Mouse (Mus musculus) neural tube, embryonic 13.5 days (tissue): ENCODE measurements around the gene Tpk1. TPM values are rescaled to one million over a fixed set of nuclear protein-coding genes. Genes with fewer than 3 reads are reported as not detected.

Experiments
- ATAC-seq: fragments of 200-750 bp; cut with Nextera tagmentation; 2 replicates; pipeline ENCODE4 v1.8.0; 2017; ENCODE audit warnings: low read depth, mild to moderate bottlenecking, moderate TSS enrichment, moderate library complexity
- H3K27ac ChIP-seq: fragments of 300-500 bp; sonication (generic); replicated peaks from 2 replicates; pipeline ENCODE4 v1.5.1; 2015; ENCODE audit warnings: moderate library complexity, mild to moderate bottlenecking, inconsistent platforms
- H3K27me3 ChIP-seq: fragments of 300-500 bp; sonication (generic); 2 replicates; pipeline ENCODE4 v1.6.1; 2015; ENCODE audit warnings: mild to moderate bottlenecking, inconsistent platforms
- H3K36me3 ChIP-seq: fragments of 300-500 bp; sonication (generic); 2 replicates; pipeline ENCODE4 v1.6.1; 2015; ENCODE audit warnings: mild to moderate bottlenecking, inconsistent platforms
- H3K4me1 ChIP-seq: fragments of 300-500 bp; sonication (generic); replicated peaks from 2 replicates; pipeline ENCODE4 v1.6.1; 2015; ENCODE audit warnings: inconsistent platforms
- H3K4me2 ChIP-seq: fragments of 300-500 bp; sonication (generic); 2 replicates; pipeline ENCODE4 v1.6.1; 2015; ENCODE audit warnings: inconsistent platforms, mild to moderate bottlenecking, moderate library complexity
- H3K4me3 ChIP-seq: fragments of 300-500 bp; sonication (generic); 2 replicates; pipeline ENCODE4 v1.5.1; 2015; ENCODE audit warnings: mild to moderate bottlenecking, inconsistent platforms
- H3K9ac ChIP-seq: fragments of 300-500 bp; sonication (generic); 2 replicates; pipeline ENCODE4 v1.6.1; 2015; ENCODE audit warnings: moderate library complexity, mild to moderate bottlenecking, inconsistent platforms
- H3K9me3 ChIP-seq: fragments of 300-500 bp; sonication (generic); 2 replicates; pipeline ENCODE4 v1.6.1; 2016; ENCODE audit warnings: inconsistent platforms
- WGBS: fragments of 180-500 bp; shearing (Covaris S2); methylation state at CpG from one replicate; pipeline ENCODE4 v1.1.7; 2015; 5-methylcytosine and 5-hydroxymethylcytosine counted together
- polyA plus RNA-seq: library from polyadenylated mRNA; unstranded; fragments of >200 nt; fragmentation: Nextera tagmentation; extraction: Ambion mirVana; gene quantifications from 2 replicates; pipeline ENCODE4 v1.2.1, GENCODE M21; 2015

Tpk1 gene
- polyA plus RNA-seq, 1 experiment from 2014 or later: 6.1 TPM

DNA sequence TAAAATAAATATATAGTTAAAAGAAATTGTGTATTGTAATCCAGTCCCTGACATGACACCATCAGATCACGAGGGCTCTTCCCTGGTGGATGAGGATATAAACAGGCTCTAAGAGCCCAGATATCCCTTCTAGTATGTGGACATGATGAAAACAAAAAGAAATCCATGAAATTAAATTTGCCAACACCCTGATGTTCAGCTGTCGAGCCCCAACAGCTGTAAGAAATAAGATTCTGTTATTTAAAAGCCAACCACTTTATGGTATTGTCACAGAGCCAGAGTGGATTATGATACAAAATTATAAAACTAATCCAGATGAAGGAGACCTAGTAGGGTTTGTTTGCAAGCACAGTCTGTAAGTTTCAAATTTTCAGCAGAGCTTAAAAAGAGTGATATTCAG, 207.0 kb downstream of the Tpk1 start:
- Histone ChIP-seq H3K9ac (no peak overlapping the region), H3K27me3 (no peaks in the 10 kb centered on the region), H3K4me3 (no peak overlapping the region), H3K4me1 (peaks cover 3% of the 10 kb centered on the region; the same call in 1 of the 2 replicates), H3K27ac (no peak overlapping the region), H3K4me2 (no peak overlapping the region), H3K36me3 (no peaks in the 10 kb centered on the region), H3K9me3 (no peaks in the 10 kb centered on the region)
- no peak for ATAC-seq
- WGBS: 81% methylated on average over 2 of the region's 2 CpGs

DNA sequence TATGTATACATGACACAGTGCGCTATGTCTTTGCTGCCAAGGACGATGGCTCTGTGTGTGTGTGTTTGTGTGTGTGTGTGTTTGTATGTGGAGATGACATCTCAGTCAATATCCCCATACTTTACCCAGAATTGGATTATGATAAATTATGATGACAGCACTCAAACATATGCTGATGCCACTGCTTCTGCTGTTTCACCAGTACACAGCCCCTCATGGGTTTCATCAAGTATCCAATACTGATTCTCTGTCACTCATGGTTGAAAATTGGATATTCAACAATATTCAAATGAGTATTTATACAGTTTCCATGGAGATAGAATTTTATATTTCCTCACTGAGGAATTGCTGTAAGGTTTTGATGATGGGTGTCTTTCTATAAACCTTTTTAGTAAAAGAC, 208.1 kb downstream of the Tpk1 start:
- ATAC-seq: no peak
- WGBS: 92% methylated on average over 2 of the region's 2 CpGs
- no peak overlapping the region for H3K4me2 ChIP-seq
- no peak overlapping the region for H3K9ac ChIP-seq
- no peaks in the 10 kb centered on the region for H3K36me3 ChIP-seq
- no peaks in the 10 kb centered on the region for H3K27me3 ChIP-seq
- no peak overlapping the region for H3K27ac ChIP-seq
- no peak overlapping the region for H3K4me3 ChIP-seq
- no peaks in the 10 kb centered on the region; the same call in 1 of the 2 replicates for H3K4me1 ChIP-seq
- H3K9me3 ChIP-seq: no peaks in the 10 kb centered on the region

DNA sequence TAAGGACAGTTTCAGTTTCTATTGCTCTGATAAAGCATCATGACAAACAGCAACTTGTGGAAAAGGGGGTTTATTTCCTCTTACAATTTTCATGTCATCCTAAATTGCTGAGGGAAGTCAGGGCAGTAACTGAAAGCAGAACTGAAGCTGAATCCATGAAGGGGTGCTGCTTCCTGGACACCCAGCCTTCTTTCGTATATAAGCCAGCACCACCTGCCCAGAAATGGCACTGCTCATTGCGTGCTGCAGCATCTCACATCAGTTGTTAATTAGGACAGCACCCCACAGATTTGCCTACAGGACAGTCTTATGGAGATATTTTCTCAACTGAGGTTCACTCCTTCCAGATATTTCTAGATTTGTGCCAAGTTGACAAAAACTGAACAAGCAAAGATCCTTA, 216.6 kb downstream of the Tpk1 start:
- Histone ChIP-seq H3K9ac (no peak overlapping the region), H3K36me3 (no peaks in the 10 kb centered on the region), H3K27me3 (no peaks in the 10 kb centered on the region), H3K27ac (no peak overlapping the region), H3K4me2 (no peak overlapping the region), H3K4me3 (no peak overlapping the region), H3K4me1 (no peaks in the 10 kb centered on the region), H3K9me3 (no peaks in the 10 kb centered on the region)
- ATAC-seq: no peak
- WGBS: 78% methylated on average over 2 of the region's 2 CpGs

DNA sequence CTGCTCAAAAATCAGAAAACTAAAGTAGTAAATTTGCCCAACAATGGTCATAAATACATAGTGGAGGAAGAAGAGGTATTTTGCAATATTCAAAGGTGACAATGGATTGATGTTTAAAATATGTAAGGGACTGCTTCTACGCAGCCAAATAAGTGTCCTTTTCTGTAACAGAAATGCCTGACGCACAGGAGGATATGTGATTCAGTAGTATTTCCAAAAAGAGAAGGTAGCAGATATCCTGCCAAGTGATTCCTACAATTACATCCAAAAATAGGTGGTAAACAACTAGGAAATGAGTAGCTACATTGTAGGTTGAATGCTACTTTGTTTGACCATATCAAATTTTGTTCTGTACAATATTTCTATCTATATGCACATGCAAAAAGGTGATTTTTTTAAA, 220.2 kb downstream of the Tpk1 start:
- H3K4me3 ChIP-seq: no peak overlapping the region
- no peak overlapping the region for H3K4me2 ChIP-seq
- H3K36me3 ChIP-seq: no peaks in the 10 kb centered on the region
- no peak overlapping the region for H3K27ac ChIP-seq
- H3K4me1 ChIP-seq: no peaks in the 10 kb centered on the region
- H3K9me3 ChIP-seq: no peaks in the 10 kb centered on the region
- H3K27me3 ChIP-seq: no peaks in the 10 kb centered on the region
- WGBS: 90% methylated on average over 2 of the region's 2 CpGs
- no peak for ATAC-seq
- no peak overlapping the region for H3K9ac ChIP-seq

DNA sequence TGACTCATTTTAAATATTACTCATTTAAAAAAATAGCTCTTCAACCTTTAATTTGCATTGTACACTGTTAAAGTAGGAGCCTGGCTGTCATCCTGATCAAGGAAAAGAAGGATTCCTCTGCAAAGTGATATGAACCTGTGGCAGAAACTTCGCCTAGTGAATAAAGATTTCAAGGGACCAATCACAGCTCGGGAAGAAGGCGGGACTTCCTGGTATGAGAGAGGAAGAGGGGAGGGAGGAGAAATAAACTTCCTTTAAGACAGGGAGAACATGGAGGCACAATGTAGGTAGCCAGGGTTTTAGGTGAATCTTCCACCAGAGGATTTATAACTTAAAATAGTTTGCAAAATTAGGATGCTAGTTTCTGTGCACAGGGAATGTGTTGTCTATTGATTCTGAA, 223.9 kb downstream of the Tpk1 start:
- Histone ChIP-seq H3K27ac (no peak overlapping the region), H3K27me3 (no peaks in the 10 kb centered on the region), H3K36me3 (no peaks in the 10 kb centered on the region), H3K4me2 (no peak overlapping the region), H3K9ac (no peak overlapping the region), H3K4me1 (no peaks in the 10 kb centered on the region), H3K9me3 (no peaks in the 10 kb centered on the region), H3K4me3 (no peak overlapping the region)
- no peak for ATAC-seq
- WGBS: 86% methylated on average over 3 of the region's 3 CpGs

DNA sequence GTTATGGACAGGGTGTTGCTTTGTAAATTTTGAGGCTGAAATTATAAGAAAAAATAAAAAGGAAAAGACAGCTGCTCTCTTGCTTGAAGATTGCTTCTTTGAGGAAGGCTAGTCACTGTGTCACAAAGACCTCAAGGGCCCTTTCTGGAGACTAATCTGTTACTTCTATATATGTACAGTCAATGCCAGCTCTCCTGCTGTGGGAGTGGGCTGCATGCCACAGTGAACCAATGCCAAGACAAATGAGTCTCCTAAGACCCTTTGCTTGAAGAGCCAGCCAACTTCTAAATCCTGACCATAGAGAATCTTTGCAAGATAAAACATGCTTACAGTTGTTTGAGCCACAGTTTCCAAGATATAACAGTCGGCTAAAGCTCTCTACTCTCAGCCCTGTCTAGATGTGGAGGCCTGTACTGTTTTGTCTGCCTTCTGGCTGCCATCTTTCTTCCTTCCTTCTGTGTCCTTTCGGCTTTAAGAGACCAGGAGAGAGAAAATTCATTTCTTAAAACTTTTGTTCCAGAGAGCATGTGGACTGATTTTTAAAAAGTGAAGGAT, 230.0 kb downstream of the Tpk1 start:
- Histone ChIP-seq H3K27ac (no peak overlapping the region), H3K4me2 (no peak overlapping the region), H3K27me3 (no peaks in the 10 kb centered on the region), H3K4me3 (no peak overlapping the region), H3K4me1 (no peaks in the 10 kb centered on the region), H3K9ac (no peak overlapping the region), H3K36me3 (no peaks in the 10 kb centered on the region), H3K9me3 (no peaks in the 10 kb centered on the region)
- 72% methylated on average over 2 of the region's 2 CpGs for WGBS
- ATAC-seq: no peak

DNA sequence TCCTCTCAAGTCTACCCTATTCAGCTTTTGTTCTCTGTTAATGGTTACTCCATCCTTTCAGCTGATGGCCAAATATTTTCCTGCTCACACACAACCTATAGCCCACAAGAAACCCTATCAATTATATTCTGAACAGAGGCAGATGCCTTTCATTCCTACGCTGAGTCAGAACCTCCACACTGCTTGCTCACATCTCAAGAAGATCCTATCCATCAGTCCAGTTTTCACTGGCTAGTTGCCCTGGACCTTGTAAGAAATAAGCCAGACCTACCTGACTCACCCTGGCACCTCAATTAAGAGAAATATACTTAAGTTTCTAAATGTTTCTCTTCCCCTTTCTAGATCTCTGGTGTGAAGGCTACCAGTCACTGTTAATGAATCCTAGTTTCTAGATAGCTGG, 231.7 kb downstream of the Tpk1 start:
- no peaks in the 10 kb centered on the region for H3K36me3 ChIP-seq
- H3K4me3 ChIP-seq: no peak overlapping the region
- H3K9ac ChIP-seq: no peak overlapping the region
- H3K9me3 ChIP-seq: no peaks in the 10 kb centered on the region
- H3K4me1 ChIP-seq: no peaks in the 10 kb centered on the region
- ATAC-seq: no peak
- H3K27me3 ChIP-seq: no peaks in the 10 kb centered on the region
- WGBS: 94% methylated on average over 1 of the region's 1 CpGs
- no peak overlapping the region for H3K27ac ChIP-seq
- no peak overlapping the region for H3K4me2 ChIP-seq

DNA sequence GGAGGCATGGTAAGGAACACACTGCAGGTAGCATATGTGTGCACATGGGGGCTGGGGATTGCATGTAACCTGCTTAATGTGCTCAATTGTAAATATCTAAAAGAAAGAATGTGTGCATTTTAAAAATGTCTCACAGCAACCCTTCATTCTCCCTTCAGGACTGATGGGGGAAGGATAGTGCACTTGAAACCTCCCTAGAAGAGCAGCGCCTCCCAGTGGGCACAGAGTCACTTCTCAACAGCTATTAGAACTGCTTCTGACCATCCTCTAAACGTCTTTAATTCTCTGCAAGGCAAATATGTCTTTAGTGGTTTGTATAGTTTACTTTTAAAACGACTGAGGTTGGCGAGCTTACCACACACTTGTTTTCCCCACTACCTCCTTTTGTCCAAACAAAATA, 241.1 kb downstream of the Tpk1 start:
- H3K9ac ChIP-seq: no peak overlapping the region
- H3K4me1 ChIP-seq: peaks cover 5% of the 10 kb centered on the region
- H3K9me3 ChIP-seq: no peaks in the 10 kb centered on the region
- ATAC-seq: no peak
- no peaks in the 10 kb centered on the region for H3K27me3 ChIP-seq
- H3K4me3 ChIP-seq: no peak overlapping the region
- H3K4me2 ChIP-seq: no peak overlapping the region
- no peaks in the 10 kb centered on the region for H3K36me3 ChIP-seq
- H3K27ac ChIP-seq: no peak overlapping the region
- 46% methylated on average over 4 of the region's 4 CpGs for WGBS

DNA sequence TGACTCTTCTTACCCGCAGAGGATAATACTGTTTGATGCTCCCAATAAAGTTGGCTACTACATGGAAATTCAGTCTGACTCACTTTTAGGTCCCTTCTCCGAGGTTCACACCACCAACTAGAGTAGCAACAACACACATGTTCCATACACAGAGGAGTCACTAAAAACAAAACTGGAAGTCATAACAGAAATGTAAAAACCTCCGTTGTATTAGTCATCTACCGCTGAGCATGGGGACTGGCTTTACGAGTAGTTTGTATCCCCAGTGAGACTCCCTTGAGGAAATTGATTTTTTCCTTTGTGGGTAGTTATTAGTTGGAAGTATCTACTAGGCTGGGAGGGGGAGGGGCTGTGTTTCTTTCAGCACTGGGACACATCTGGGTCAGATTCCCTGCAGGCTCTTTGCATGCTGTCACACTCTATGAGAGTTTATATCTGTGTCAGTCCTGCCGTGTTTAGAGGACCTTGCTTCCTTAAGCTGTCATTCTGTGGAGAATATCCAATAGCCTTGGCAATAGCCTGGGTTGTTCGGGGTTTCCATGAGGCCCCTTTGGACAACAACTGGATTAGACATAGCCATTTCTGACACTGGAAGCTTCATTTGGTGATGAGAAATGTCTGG, 245.6 kb downstream of the Tpk1 start:
- Histone ChIP-seq H3K4me1 (no peaks in the 10 kb centered on the region), H3K9me3 (no peaks in the 10 kb centered on the region), H3K36me3 (no peaks in the 10 kb centered on the region), H3K4me3 (no peak overlapping the region), H3K9ac (no peak overlapping the region), H3K27ac (no peak overlapping the region), H3K4me2 (no peak overlapping the region), H3K27me3 (no peaks in the 10 kb centered on the region)
- 68% methylated on average over 7 of the region's 7 CpGs for WGBS
- no peak for ATAC-seq

DNA sequence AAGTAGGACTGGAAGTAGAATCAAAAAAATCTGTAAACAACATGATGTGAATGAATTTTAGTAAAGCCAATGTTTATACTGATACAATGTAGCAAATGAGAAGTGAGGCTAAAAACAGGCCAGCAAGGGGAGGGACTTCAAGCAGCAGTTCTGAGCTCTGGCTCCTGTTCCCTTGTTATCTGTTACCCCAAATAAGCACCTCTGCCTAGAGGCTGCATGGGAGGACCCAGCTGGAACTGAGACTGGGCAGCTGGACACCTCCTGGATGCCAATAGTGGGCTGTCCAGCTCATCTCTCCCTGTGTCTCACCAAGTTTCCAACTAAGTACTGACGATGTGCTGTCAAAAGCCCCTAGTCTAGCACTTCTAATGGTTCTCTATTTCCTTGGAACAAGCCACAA, 257.1 kb downstream of the Tpk1 start:
- 86% methylated on average over 1 of the region's 1 CpGs for WGBS
- H3K9me3 ChIP-seq: no peaks in the 10 kb centered on the region
- H3K27me3 ChIP-seq: no peaks in the 10 kb centered on the region
- no peak overlapping the region for H3K9ac ChIP-seq
- H3K27ac ChIP-seq: no peak overlapping the region
- H3K4me2 ChIP-seq: no peak overlapping the region
- no peak for ATAC-seq
- no peak overlapping the region for H3K4me3 ChIP-seq
- H3K36me3 ChIP-seq: no peaks in the 10 kb centered on the region
- H3K4me1 ChIP-seq: no peaks in the 10 kb centered on the region

DNA sequence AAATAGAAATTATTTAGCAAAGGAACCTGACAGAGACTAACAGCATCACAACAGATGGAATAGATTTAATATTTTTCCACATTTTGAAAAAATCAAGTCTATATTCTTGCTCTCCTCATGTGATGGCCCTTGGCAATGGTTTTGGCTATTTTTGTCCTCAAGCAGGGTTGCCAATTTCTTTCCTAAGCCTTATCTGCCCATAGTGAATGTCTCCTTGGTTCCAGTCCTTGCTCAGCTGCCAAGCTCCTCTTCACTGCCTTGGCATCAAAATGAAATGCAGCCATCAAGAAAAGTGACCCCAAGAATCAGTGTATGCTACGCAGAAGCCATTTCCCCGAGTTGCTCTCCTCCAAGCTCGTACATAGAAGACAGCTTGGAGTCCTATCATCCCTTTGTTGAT, 263.0 kb downstream of the Tpk1 start:
- WGBS: 82% methylated on average over 3 of the region's 3 CpGs
- no peak overlapping the region for H3K4me3 ChIP-seq
- H3K36me3 ChIP-seq: no peaks in the 10 kb centered on the region
- no peaks in the 10 kb centered on the region for H3K27me3 ChIP-seq
- no peak overlapping the region for H3K27ac ChIP-seq
- H3K4me1 ChIP-seq: no peaks in the 10 kb centered on the region
- ATAC-seq: no peak
- no peak overlapping the region for H3K4me2 ChIP-seq
- H3K9me3 ChIP-seq: no peaks in the 10 kb centered on the region
- no peak overlapping the region for H3K9ac ChIP-seq

DNA sequence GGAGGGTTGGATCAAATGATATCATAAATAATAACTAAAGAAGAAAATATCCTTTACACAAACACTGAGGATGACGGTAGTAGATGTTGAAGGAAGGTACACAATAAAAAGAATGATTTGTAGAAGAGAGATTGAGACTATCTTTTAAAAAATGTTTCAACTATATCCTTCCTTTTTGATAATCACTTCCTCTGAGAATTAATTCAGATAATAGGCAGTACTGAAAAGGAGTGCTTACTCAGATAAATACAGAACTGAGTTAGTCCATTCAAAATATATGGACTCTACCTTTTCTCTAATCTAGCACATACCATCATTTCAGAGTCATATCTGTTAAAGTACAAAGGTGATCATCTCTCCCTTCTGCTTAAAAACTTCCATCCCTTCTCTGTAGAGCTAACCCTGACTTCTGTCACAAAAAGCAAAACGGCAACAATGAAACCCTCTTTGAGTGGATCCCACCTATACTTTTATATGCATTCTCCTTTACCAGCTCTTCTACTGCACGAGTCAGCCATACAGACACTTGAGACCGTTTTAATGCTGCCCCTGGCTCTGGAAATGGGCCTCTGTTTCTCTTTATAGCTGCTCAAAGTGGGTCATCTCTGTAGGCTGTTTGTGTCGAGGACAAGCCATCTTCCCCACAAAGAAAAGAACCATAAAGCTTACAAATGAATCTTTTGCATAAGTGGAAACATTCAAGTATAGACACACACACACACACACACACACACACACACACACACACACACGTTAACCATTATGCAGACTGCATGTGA, 263.7 kb downstream of the Tpk1 start:
- no peak overlapping the region for H3K4me3 ChIP-seq
- no peak overlapping the region for H3K4me2 ChIP-seq
- no peak overlapping the region for H3K27ac ChIP-seq
- 71% methylated on average over 6 of the region's 6 CpGs for WGBS
- no peaks in the 10 kb centered on the region for H3K36me3 ChIP-seq
- no peaks in the 10 kb centered on the region for H3K27me3 ChIP-seq
- no peaks in the 10 kb centered on the region for H3K4me1 ChIP-seq
- no peaks in the 10 kb centered on the region for H3K9me3 ChIP-seq
- no peak overlapping the region for H3K9ac ChIP-seq
- no peak for ATAC-seq

DNA sequence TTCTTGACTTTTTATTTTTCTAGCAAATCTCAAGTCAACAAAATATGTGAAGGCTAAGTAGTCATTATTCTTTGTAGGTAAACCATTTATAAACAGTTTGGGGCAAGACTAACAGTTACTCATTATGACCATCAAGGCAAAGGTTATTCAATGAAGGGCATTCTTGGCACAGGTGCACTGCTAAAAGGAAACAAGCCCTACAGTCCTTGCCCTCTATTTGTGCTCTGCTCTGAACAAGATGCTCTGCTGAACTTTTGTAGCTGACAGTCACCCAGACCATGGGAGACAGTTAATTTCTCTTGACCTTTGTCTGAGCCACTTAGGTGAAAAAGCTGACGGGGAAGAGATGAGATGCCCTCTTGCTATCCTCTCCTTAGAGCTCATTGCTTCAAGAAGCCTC, 269.7 kb downstream of the Tpk1 start:
- H3K27me3 ChIP-seq: no peaks in the 10 kb centered on the region
- no peak overlapping the region for H3K27ac ChIP-seq
- no peak overlapping the region for H3K4me2 ChIP-seq
- H3K4me3 ChIP-seq: no peak overlapping the region
- WGBS: 85% methylated on average over 1 of the region's 1 CpGs
- H3K9me3 ChIP-seq: no peaks in the 10 kb centered on the region
- ATAC-seq: no peak
- no peaks in the 10 kb centered on the region for H3K4me1 ChIP-seq
- H3K36me3 ChIP-seq: no peaks in the 10 kb centered on the region
- H3K9ac ChIP-seq: no peak overlapping the region
